Mouse (Mus musculus): Measurements from ENCODE around the gene Med24.

- TF ChIP-seq GATA1 (IDR thresholded peaks at IDR 0.05; ENCODE audit: borderline replicate concordance, low read length) = no peak
- TF ChIP-seq FLI1 (IDR thresholded peaks at IDR 0.05; ENCODE audit: low read length) = no peak
Measured at GRCm38 (mm10) chr11:98694301-98694700, 34.9 kb downstream of the Med24 start.

Data from megakaryocyte, embryonic 14.5 days (primary cell).